Mouse (Mus musculus) stomach, embryonic 16.5 days (tissue): Measurements from ENCODE around the gene Tex46. TPM values are rescaled to one million over a fixed set of nuclear protein-coding genes. Genes with fewer than 3 reads are reported as not detected.

Source experiments
- ATAC-seq: fragments of 200-750 bp; cut with Nextera tagmentation; 2 replicates; pipeline ENCODE4 v1.8.0; 2017; ENCODE audit warnings: moderate number of reproducible peaks, moderate TSS enrichment; ENCODE audit not compliant: insufficient read depth, low FRiP score
- H3K27ac ChIP-seq: fragments of 300-500 bp; sonication (generic); 2 replicates; pipeline ENCODE4 v1.5.1; 2014; ENCODE audit warnings: low read length
- H3K27me3 ChIP-seq: fragments of 300-500 bp; sonication (generic); 2 replicates; pipeline ENCODE4 v1.6.1; 2014; ENCODE audit warnings: low read length, control low read depth, mixed read lengths; ENCODE audit not compliant: control insufficient read depth, insufficient read depth
- H3K36me3 ChIP-seq: fragments of 300-500 bp; sonication (generic); 2 replicates; pipeline ENCODE4 v1.6.1; 2014; ENCODE audit warnings: low read length; ENCODE audit not compliant: control insufficient read depth, insufficient read depth
- H3K4me1 ChIP-seq: fragments of 300-500 bp; sonication (generic); 2 replicates; pipeline ENCODE4 v1.6.1; 2014; ENCODE audit warnings: low read length, control low read depth, mixed read lengths; ENCODE audit not compliant: control insufficient read depth, insufficient read depth
- H3K4me2 ChIP-seq: fragments of 300-500 bp; sonication (generic); 2 replicates; pipeline ENCODE4 v1.6.1; 2014; ENCODE audit warnings: low read depth, low read length, mixed read lengths
- H3K4me3 ChIP-seq: fragments of 300-500 bp; sonication (generic); replicated peaks from 2 replicates; pipeline ENCODE4 v1.5.1; 2014; ENCODE audit warnings: mild to moderate bottlenecking, low read length
- H3K9ac ChIP-seq: fragments of 300-500 bp; sonication (generic); 2 replicates; pipeline ENCODE4 v1.6.1; 2014; ENCODE audit warnings: low read length
- H3K9me3 ChIP-seq: fragments of 300-500 bp; sonication (generic); replicated peaks from 2 replicates; pipeline ENCODE4 v1.6.1; 2016; ENCODE audit warnings: low read length, control low read depth; ENCODE audit not compliant: control insufficient read depth
- WGBS: fragments of 180-500 bp; shearing (Covaris S2); extraction: QIAGEN DNeasy Blood & Tissue Kit; methylation state at CpG from one replicate; pipeline ENCODE4 v1.1.7; 2014; 5-methylcytosine and 5-hydroxymethylcytosine counted together
- polyA plus RNA-seq: library from polyadenylated mRNA; unstranded; fragments of >200 nt; fragmentation: Nextera tagmentation; extraction: Ambion mirVana; gene quantifications from 2 replicates; pipeline ENCODE4 v1.2.1, GENCODE M21; 2015

Tex46 gene
- polyA plus RNA-seq, 1 experiment from 2014 or later: not detected

DNA sequence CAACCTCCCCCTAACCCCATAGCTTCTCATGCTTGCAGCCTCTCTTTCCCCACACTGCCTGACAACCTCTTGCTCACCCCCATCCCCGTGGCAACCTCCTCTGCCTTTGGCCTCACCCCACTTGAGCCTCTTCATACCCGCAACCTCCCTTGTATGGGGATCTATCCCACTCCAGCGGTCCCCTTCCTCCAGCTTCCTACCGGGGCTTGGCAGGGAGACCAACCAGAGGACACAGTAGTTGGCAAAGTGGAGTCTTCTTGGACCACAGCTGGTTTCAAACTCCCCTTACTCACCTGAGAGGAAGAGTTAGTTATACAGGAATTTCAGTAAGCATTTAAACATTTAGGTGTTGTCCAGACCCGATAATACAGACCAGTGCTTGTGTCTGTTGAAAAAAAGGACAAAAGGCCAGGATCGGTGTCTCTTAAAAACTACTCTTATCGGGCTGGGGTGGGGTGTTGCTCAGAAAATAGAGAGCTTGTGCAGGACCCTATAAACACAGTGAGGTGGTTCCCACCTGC, 28.1 kb downstream of the Tex46 start:
- Histone ChIP-seq H3K9me3 (no peaks in the 10 kb centered on the region), H3K4me2 (peak overlapping the region; percentile 95), H3K27me3 (peaks cover 15% of the 10 kb centered on the region), H3K4me1 (peaks cover 11% of the 10 kb centered on the region; the same call in 1 of the 2 replicates), H3K36me3 (no peaks in the 10 kb centered on the region), H3K9ac (no peak overlapping the region), H3K4me3 (no peak overlapping the region), H3K27ac (no peak overlapping the region)
- ATAC-seq: 0 out of 2 replicates have a peak, but pooled peaks have one; percentile 4
- 51% methylated on average over 7 of the region's 7 CpGs for WGBS

DNA sequence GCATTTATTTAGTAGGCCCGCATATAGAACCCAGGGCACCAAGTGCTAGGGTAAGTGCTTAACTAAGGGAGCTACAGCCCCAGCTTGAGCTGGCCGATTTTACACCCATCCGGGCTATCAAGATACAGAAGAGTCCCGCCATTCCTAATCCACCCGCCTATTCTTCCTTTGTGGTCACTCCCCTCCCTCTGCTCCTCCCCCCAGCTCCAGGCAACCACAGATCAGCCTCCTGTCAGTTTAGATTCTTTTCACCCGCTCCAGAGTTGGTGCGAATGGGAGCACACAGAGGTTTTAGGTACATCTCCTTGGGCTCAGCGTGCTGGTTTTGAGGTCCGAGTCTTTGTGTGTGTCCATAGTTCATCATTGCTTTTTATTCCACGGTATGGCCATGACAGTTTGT, 28.7 kb downstream of the Tex46 start:
- Histone ChIP-seq H3K4me3 (peak overlapping the region; percentile 12; the same call in 1 of the 2 replicates), H3K4me2 (peak overlapping the region; percentile 95)

GRCm38 (mm10) chr4:136648922-136649479, 38.8 kb downstream of the Tex46 start:
- Histone ChIP-seq H3K9ac (peak overlapping the region; percentile 54), H3K27ac (no peak overlapping the region; the same call in 1 of the 2 replicates), H3K4me3 (peak overlapping the region; percentile 23), H3K9me3 (no peaks in the 10 kb centered on the region), H3K4me2 (peak overlapping the region; percentile 51), H3K36me3 (no peaks in the 10 kb centered on the region), H3K4me1 (peaks cover 8% of the 10 kb centered on the region), H3K27me3 (no peaks in the 10 kb centered on the region)
- WGBS: 8% methylated on average over 11 of the region's 11 CpGs
- peak; percentile 22; the same call in 1 of the 2 replicates for ATAC-seq

More for the DNA sequence above, 28.7 kb downstream of the Tex46 start:
- Histone ChIP-seq H3K27me3 (peaks cover 15% of the 10 kb centered on the region), H3K9ac (0 out of 2 replicates have a peak overlapping the region, but pooled peaks have one; percentile 35), H3K27ac (no peak overlapping the region), H3K9me3 (no peaks in the 10 kb centered on the region), H3K4me1 (peaks cover 11% of the 10 kb centered on the region; the same call in 1 of the 2 replicates), H3K36me3 (no peaks in the 10 kb centered on the region)
- 11% methylated on average over 10 of the region's 10 CpGs for WGBS
- no peak for ATAC-seq

GRCm38 (mm10) chr4:136649480-136650196, 39.4 kb downstream of the Tex46 start:
- H3K27ac ChIP-seq: no peak overlapping the region; the same call in 1 of the 2 replicates
- H3K4me2 ChIP-seq: peak overlapping the region; percentile 51
- H3K36me3 ChIP-seq: no peaks in the 10 kb centered on the region
- H3K4me1 ChIP-seq: peaks cover 8% of the 10 kb centered on the region
- no peaks in the 10 kb centered on the region for H3K9me3 ChIP-seq
- peak overlapping the region; percentile 54 for H3K9ac ChIP-seq
- no peaks in the 10 kb centered on the region for H3K27me3 ChIP-seq
- peak; percentile 54; the same call in 1 of the 2 replicates for ATAC-seq
- H3K4me3 ChIP-seq: peak overlapping the region; percentile 23
- WGBS: 35% methylated on average over 13 of the region's 13 CpGs

GRCm38 (mm10) chr4:136650261-136650660, 40.0 kb downstream of the Tex46 start:
- Histone ChIP-seq H3K27me3 (no peaks in the 10 kb centered on the region), H3K9ac (no peak overlapping the region), H3K4me1 (peaks cover 8% of the 10 kb centered on the region), H3K4me2 (no peak overlapping the region), H3K9me3 (no peaks in the 10 kb centered on the region), H3K27ac (no peak overlapping the region), H3K4me3 (no peak overlapping the region), H3K36me3 (no peaks in the 10 kb centered on the region)
- WGBS: 82% methylated on average over 8 of the region's 8 CpGs
- ATAC-seq: no peak

DNA sequence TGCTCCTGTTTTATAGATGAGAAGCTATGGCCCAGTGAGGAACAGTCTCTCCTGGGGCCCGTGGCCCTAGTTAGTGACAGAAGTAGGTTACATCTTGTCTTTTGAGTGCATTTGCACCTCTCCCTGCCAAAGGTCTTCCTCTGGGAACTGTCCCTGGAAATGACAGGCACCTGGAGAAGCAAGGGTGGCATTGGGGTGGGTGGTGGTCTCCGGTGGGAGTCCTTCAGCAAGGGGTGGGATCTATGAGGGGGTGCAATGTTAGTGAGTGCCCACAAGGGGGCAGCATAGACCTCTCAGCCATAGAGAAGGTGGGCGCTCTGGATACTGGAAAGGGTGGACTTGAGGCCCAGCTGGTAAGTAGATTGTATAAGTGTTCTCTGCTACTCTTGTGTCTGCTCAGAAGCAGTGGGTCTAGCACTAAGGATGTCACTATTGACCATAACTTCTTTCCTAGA, 41.1 kb downstream of the Tex46 start:
- H3K9ac ChIP-seq: no peak overlapping the region
- no peak for ATAC-seq
- H3K4me1 ChIP-seq: peaks cover 8% of the 10 kb centered on the region
- no peaks in the 10 kb centered on the region for H3K36me3 ChIP-seq
- H3K4me3 ChIP-seq: no peak overlapping the region
- WGBS: 70% methylated on average over 3 of the region's 3 CpGs
- no peaks in the 10 kb centered on the region for H3K27me3 ChIP-seq
- H3K27ac ChIP-seq: no peak overlapping the region
- no peak overlapping the region for H3K4me2 ChIP-seq
- H3K9me3 ChIP-seq: no peaks in the 10 kb centered on the region

DNA sequence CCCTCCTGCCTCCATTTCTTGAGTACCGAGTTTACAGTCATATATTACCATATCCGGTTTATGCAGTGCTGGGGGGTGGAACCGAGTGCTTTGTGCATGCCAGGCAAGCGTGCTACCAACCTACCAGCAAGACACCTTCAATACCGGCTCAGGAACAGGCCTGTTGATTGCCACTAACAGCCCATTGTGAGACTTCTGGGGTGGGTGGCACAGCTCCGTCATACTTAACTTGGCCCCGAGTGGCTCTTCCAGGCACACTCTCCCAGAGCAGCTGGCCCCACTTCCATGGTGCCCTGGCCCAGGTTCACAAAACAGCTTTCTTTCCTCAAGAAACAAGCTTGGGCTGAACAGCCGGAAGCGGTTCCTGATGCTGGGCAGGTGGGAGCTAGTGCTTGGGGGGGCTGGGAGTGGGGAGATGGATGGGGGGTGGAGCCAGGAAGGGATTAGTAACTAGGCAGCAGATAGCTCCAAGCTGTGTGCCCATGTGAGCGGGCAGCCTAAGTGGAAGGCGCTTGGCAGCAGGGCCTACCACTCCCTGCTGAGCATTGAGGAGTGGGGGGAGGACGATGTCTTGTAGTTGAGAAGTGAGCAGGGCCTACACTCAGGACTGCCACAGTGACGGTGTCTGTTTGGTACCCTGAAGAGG, 41.8 kb downstream of the Tex46 start:
- no peaks in the 10 kb centered on the region for H3K9me3 ChIP-seq
- no peak overlapping the region for H3K9ac ChIP-seq
- no peak overlapping the region for H3K4me2 ChIP-seq
- no peak overlapping the region for H3K4me3 ChIP-seq
- peaks cover 8% of the 10 kb centered on the region for H3K4me1 ChIP-seq
- no peaks in the 10 kb centered on the region for H3K27me3 ChIP-seq
- no peak for ATAC-seq
- WGBS: 71% methylated on average over 13 of the region's 13 CpGs
- no peaks in the 10 kb centered on the region for H3K36me3 ChIP-seq
- no peak overlapping the region; the same call in 1 of the 2 replicates for H3K27ac ChIP-seq

- no peak for ATAC-seq
These were observed 42.3 kb downstream of the Tex46 start for GRCm38 (mm10) chr4:136652528-136652910.

More at GRCm38 (mm10) chr4:136652528-136652910, 42.3 kb downstream of the Tex46 start:
- Histone ChIP-seq H3K4me3 (no peak overlapping the region), H3K27me3 (no peaks in the 10 kb centered on the region), H3K4me2 (no peak overlapping the region), H3K9ac (no peak overlapping the region), H3K9me3 (no peaks in the 10 kb centered on the region), H3K4me1 (peaks cover 8% of the 10 kb centered on the region), H3K27ac (no peak overlapping the region; the same call in 1 of the 2 replicates), H3K36me3 (no peaks in the 10 kb centered on the region)
- 69% methylated on average over 11 of the region's 11 CpGs for WGBS
